23 mouse cellular contexts compared by ENCODE assay signal in the genomic region with DNA sequence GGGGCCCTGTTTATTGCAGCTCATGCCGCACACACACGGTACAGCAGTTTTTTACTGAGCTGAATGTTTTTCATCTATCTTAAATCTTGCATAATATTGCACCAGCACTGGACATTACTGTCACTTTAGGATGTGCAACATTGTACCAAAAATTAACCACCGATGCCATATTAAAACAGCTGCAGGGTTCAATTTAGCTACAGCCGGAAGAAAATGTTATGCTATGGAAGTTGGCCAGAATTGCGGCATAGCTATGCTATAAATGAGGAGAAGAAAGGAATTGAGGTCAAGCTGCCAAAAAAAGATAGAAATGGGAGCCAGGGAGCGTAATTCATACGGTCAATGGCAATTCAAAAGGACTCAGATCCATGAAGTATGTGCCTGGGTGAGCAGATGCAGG. TPM values are rescaled to one million over a fixed set of nuclear protein-coding genes. Genes with fewer than 3 reads are reported as not detected.
A peak's percentile ranks its signal among the peaks of the same experiment; 100 is the strongest.
DNase-seq lines count a peak whose midpoint lies in the region; ATAC-seq and TF ChIP-seq lines count a peak whose summit lies in the region.
"Had no signal": no experiment of that assay in that cellular context is flagged by ENCODE, and none has a peak within 500 bp of the region (broad histone marks: within the 10 kb centered on the region; RNA-seq: fewer than 3 reads in every experiment).

No protein-coding gene starts in this region.

- no peak overlapping the region for H3K4me3 ChIP-seq in lung, embryonic 14.5 days (ENCODE audit: low read depth, low read length)
- H3K4me3 ChIP-seq: forebrain, embryonic 15.5 days; hindbrain, embryonic 10.5 days; liver, embryonic 12.5 days; megakaryocyte, embryonic 14.5 days had no signal

- TF ChIP-seq CTCF in lung, embryonic 14.5 days (IDR thresholded peaks at IDR 0.05; ENCODE audit: low read depth): no peak

- H3K4me2 ChIP-seq in lung, embryonic 14.5 days: no peak overlapping the region
- H3K4me2 ChIP-seq: forebrain, embryonic 15.5 days; heart, embryonic 11.5 days; liver, embryonic 12.5 days had no signal

- 0 out of 2 replicates have a peak, but pooled peaks have one; percentile 6 for ATAC-seq in frontal cortex, adult (ENCODE audit: low TSS enrichment)
- peak; percentile 47; the same call in 1 of the 2 replicates for ATAC-seq in lung, embryonic 14.5 days (ENCODE audit: insufficient read depth)
- ATAC-seq: forebrain, embryonic 15.5 days; liver, embryonic 12.5 days; Patski had no signal

- no peak overlapping the region for H3K9ac ChIP-seq in lung, embryonic 14.5 days
- H3K9ac ChIP-seq: forebrain, embryonic 15.5 days; liver, embryonic 12.5 days had no signal

- H3K36me3 ChIP-seq in lung, embryonic 14.5 days (ENCODE audit: insufficient read depth): no peaks in the 10 kb centered on the region
- H3K36me3 ChIP-seq: forebrain, embryonic 15.5 days; hindbrain, embryonic 10.5 days; liver, embryonic 12.5 days had no signal

- no peaks in the 10 kb centered on the region for H3K4me1 ChIP-seq in lung, embryonic 14.5 days (ENCODE audit: insufficient read depth)
- H3K4me1 ChIP-seq: hindbrain, embryonic 10.5 days; liver, embryonic 12.5 days; megakaryocyte, embryonic 14.5 days had no signal

- no peak overlapping the region for H3K27ac ChIP-seq in lung, embryonic 14.5 days (ENCODE audit: low read depth)
- H3K27ac ChIP-seq: forebrain, embryonic 15.5 days; hindbrain, embryonic 10.5 days; liver, embryonic 12.5 days; stomach, postnatal 0 days had no signal

- DNase-seq in frontal cortex, postnatal 10 days (ENCODE audit: low spot score in 2 of 2): no peak
- peak; percentile 83 for DNase-seq in lung, embryonic 14.5 days
- no peak for DNase-seq in lung, postnatal 25 days (ENCODE audit: low spot score)
- peak; percentile 68 for DNase-seq in brain, adult 2 months (ENCODE audit: low read depth, low spot score)
- peak; percentile 64 for DNase-seq in cerebellum, adult 9-11 months
- DNase-seq in spleen, postnatal 14 days (ENCODE audit: low spot score in 2 of 2): no peak
- no peak for DNase-seq in spleen, adult 12 weeks (ENCODE audit: low spot score)
- DNase-seq: gastrocnemius, postnatal 14 days; heart, adult 11 months; heart, postnatal 10 days; kidney, adult 11 months; lung, postnatal 14 days; midbrain, embryonic 14.5 days; thymus, adult 2 months; thymus, postnatal 4 days had no signal

- no peaks in the 10 kb centered on the region for H3K27me3 ChIP-seq in lung, embryonic 14.5 days (ENCODE audit: insufficient read depth, low read length)
- H3K27me3 ChIP-seq: forebrain, embryonic 15.5 days; liver, embryonic 12.5 days; megakaryocyte, embryonic 14.5 days; Patski had no signal

- WGBS in lung, embryonic 14.5 days: 55% methylated on average over 7 of the region's 7 CpGs

- no peaks in the 10 kb centered on the region for H3K9me3 ChIP-seq in lung, embryonic 14.5 days (ENCODE audit: low read depth, low read length)
- H3K9me3 ChIP-seq: forebrain, embryonic 15.5 days; hindbrain, embryonic 10.5 days had no signal

RNA-seq across cellular contexts. Expression of a gene that starts 48.9 kb away (rescaled TPM):
- polyA plus RNA-seq in lung, embryonic 14.5 days (2014; fragmentation: Nextera tagmentation; extraction: Ambion mirVana): 2.6 and 3.3 TPM in 2 replicates
- polyA plus RNA-seq: thymus, adult 2 months had no signal

Comparison
In these comparisons a context has a peak if more than half of its experiments do, and no peak if none do; other contexts are left out.
1. DNase-seq: peak in lung, embryonic 14.5 days (single experiment), brain, adult 2 months (single experiment) and cerebellum, adult 9-11 months (single experiment); none in frontal cortex, postnatal 10 days (0 of 2), lung, postnatal 25 days (single experiment), spleen, postnatal 14 days (0 of 2) and spleen, adult 12 weeks (single experiment).